Mouse (Mus musculus) liver, embryonic 14.5 days (tissue): ENCODE measurements around the gene Tmem40. TPM values are rescaled to one million over a fixed set of nuclear protein-coding genes. Genes with fewer than 3 reads are reported as not detected.

Experiments
- ATAC-seq: fragments of 200-750 bp; cut with Nextera tagmentation; 2 replicates; pipeline ENCODE4 v1.8.0; 2017; ENCODE audit warnings: moderate number of reproducible peaks, mild to moderate bottlenecking, moderate library complexity; ENCODE audit not compliant: insufficient read depth
- DNase-seq, 3 experiments: peaks; one replicate each; pipeline ENCODE4 v3.0.0-alpha.2; 2012 to 2013; ENCODE audit warnings: low read depth in 3 of 3, low spot score in 3 of 3
- H3K27ac ChIP-seq: fragments of 300-500 bp; sonication (generic); 2 replicates; pipeline ENCODE4 v1.5.1; 2014; ENCODE audit warnings: moderate library complexity, mild to moderate bottlenecking, control low read depth, inconsistent platforms
- H3K27me3 ChIP-seq: fragments of 300-500 bp; sonication (generic); 2 replicates; pipeline ENCODE4 v1.6.1; 2014; ENCODE audit warnings: mild to moderate bottlenecking, low read length, moderate library complexity; ENCODE audit not compliant: control insufficient read depth, insufficient read depth
- H3K36me3 ChIP-seq: fragments of 300-500 bp; sonication (generic); replicated peaks from 2 replicates; pipeline ENCODE4 v1.6.1; 2014; ENCODE audit warnings: low read depth; ENCODE audit not compliant: control insufficient read depth, insufficient read depth
- H3K4me1 ChIP-seq, 2 experiments: fragments of 200-500 bp in 1 of 2; fragments of 300-500 bp in 1 of 2; sonication (generic) in 1 of 2; replicated peaks; 2 replicates each; pipeline ENCODE4 v1.6.1; 2012 to 2014; ENCODE audit warnings: antibody characterized with exemption in 1 of 2, inconsistent platforms in 1 of 2, low read length in 1 of 2; ENCODE audit not compliant: control insufficient read depth in 2 of 2, insufficient read depth in 2 of 2
- H3K4me2 ChIP-seq: fragments of 300-500 bp; sonication (generic); 2 replicates; pipeline ENCODE4 v1.6.1; 2014; ENCODE audit warnings: low read depth, mild to moderate bottlenecking, control low read depth, moderate library complexity
- H3K4me3 ChIP-seq, 2 experiments: fragments of 200-500 bp in 1 of 2; fragments of 300-500 bp in 1 of 2; sonication (generic) in 1 of 2; 2 replicates each; pipeline ENCODE4 v1.5.1; 2012 to 2014; ENCODE audit warnings: low read depth in 2 of 2, low read length in 2 of 2, mild to moderate bottlenecking in 2 of 2, control low read depth in 1 of 2, inconsistent platforms in 1 of 2, moderate library complexity in 1 of 2; ENCODE audit not compliant: insufficient read depth in 1 of 2
- H3K9ac ChIP-seq: fragments of 300-500 bp; sonication (generic); replicated peaks from 2 replicates; pipeline ENCODE4 v1.6.1; 2014; ENCODE audit warnings: mild to moderate bottlenecking, control low read depth, moderate library complexity
- H3K9me3 ChIP-seq: fragments of 300-500 bp; sonication (generic); 2 replicates; pipeline ENCODE4 v1.6.1; 2016; ENCODE audit warnings: low read length, mixed read lengths; ENCODE audit not compliant: control insufficient read depth
- CTCF ChIP-seq: IDR thresholded peaks from 2 replicates; pipeline ENCODE4 v1.5.1; 2016; ENCODE audit warnings: antibody characterized with exemption, low read depth, control low read depth
- EP300 ChIP-seq: IDR thresholded peaks from 2 replicates; pipeline ENCODE4 v1.6.1; 2016; ENCODE audit warnings: antibody characterized with exemption, low read depth
- WGBS: fragments of 180-500 bp; shearing (Covaris S2); extraction: QIAGEN DNeasy Blood & Tissue Kit; methylation state at CpG from one replicate; pipeline ENCODE4 v1.1.7; 2014; ENCODE audit not compliant: insufficient replicate concordance; 5-methylcytosine and 5-hydroxymethylcytosine counted together
- polyA plus RNA-seq, 2 experiments: library from polyadenylated mRNA; depleted of rRNA in 1 of 2; stranded (reverse) in 1 of 2; unstranded in 1 of 2; fragments of >200 nt; fragmentation: Nextera tagmentation in 1 of 2; extraction: Ambion mirVana in 1 of 2; gene quantifications; 2 replicates each; pipeline versions ENCODE4 v1.2.1 to v1.2.3; 2012 to 2014

Tmem40 gene
- polyA plus RNA-seq, 2 experiments: 19.4 to 19.8 TPM

DNA sequence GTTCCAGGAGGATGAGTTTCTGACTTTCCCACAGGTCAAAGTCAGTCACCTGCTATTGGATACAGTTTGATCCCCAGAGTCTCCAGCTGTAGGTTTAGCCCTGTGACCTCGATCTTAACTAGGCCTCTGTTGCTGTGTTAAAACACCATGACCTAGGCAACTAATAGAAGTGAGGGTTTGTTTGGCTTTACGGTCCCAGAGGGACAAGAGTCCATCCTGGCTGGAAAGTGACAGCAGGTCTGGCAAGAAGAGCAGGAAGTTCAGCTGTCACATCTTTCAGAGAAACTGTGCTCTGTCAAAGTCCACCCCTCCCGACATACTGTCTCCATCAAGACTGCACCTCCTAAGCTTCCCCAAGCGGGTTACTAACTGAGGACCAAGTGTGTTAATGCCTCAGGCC, 8.6 kb upstream of the Tmem40 start:
- no peak for ATAC-seq
- WGBS: 55% methylated on average over 4 of the region's 4 CpGs

DNA sequence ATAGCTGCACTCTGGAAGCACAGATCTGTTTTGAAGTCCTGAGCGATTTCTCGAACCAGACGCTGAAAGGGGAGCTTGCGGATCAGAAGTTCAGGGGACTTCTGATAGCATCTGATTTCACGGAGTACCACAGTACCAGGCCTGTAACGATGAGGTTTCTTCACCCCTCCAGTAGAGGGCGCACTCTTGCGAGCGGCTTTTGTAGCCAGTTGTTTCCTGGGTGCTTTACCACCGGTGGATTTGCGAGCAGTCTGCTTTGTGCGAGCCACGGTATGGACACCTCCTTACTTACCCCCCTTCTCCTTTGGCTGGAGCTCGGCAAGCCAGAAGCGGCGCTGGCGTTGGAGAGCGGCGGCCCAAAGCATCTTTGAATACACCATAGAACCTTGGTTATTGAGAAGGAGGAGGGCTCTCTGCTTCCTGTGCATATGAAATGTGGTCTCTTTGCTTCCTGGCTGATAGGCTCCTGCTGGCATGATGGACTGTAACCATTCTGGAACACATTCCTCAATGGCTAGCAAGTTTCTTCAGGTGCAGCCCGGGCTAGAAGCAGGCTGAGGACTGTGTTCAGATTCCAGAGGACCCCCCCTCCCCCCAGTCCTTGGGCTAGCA, 8.0 kb upstream of the Tmem40 start:
- no peak for ATAC-seq
- no peak overlapping the region for H3K4me3 ChIP-seq
- no peak overlapping the region for H3K4me2 ChIP-seq
- H3K27ac ChIP-seq: no peak overlapping the region
- TF ChIP-seq CTCF (peak; percentile 68), EP300 (no peak)
- no peaks in the 10 kb centered on the region for H3K27me3 ChIP-seq
- no peaks in the 10 kb centered on the region for H3K36me3 ChIP-seq
- WGBS: 61% methylated on average over 20 of the region's 20 CpGs
- DNase-seq: no peak
- no peak overlapping the region for H3K9ac ChIP-seq
- peaks cover 3 to 13% of the 10 kb centered on the region in 2 experiments; a peak in 3 of 4 replicates for H3K4me1 ChIP-seq
- H3K9me3 ChIP-seq: no peaks in the 10 kb centered on the region

More for the DNA sequence above, 8.6 kb upstream of the Tmem40 start:
- no peaks in the 10 kb centered on the region for H3K9me3 ChIP-seq
- TF ChIP-seq CTCF: no peak
- TF ChIP-seq EP300: no peak
- no peak overlapping the region for H3K4me3 ChIP-seq
- no peaks in the 10 kb centered on the region for H3K36me3 ChIP-seq
- peaks cover 3 to 19% of the 10 kb centered on the region in 2 experiments; a peak in 3 of 4 replicates for H3K4me1 ChIP-seq
- no peak overlapping the region for H3K4me2 ChIP-seq
- H3K27ac ChIP-seq: no peak overlapping the region
- no peak overlapping the region for H3K9ac ChIP-seq
- no peaks in the 10 kb centered on the region for H3K27me3 ChIP-seq
- no peak for DNase-seq

- peaks cover 0 to 12% of the 10 kb centered on the region in 2 experiments; a peak in 3 of 4 replicates for H3K4me1 ChIP-seq
- no peaks in the 10 kb centered on the region for H3K27me3 ChIP-seq
- no peak for TF ChIP-seq EP300
- no peak for TF ChIP-seq CTCF
- H3K9me3 ChIP-seq: no peaks in the 10 kb centered on the region
- no peak overlapping the region for H3K4me3 ChIP-seq
- DNase-seq (no peak), ATAC-seq (peak; percentile 61; the same call in 1 of the 2 replicates)
- H3K27ac ChIP-seq: no peak overlapping the region
- 17% methylated on average over 4 of the region's 4 CpGs for WGBS
- no peak overlapping the region for H3K9ac ChIP-seq
- no peaks in the 10 kb centered on the region for H3K36me3 ChIP-seq
- H3K4me2 ChIP-seq: no peak overlapping the region
Observed at GRCm38 (mm10) chr6:115768207-115768606, 6.0 kb upstream of the Tmem40 start.

DNA sequence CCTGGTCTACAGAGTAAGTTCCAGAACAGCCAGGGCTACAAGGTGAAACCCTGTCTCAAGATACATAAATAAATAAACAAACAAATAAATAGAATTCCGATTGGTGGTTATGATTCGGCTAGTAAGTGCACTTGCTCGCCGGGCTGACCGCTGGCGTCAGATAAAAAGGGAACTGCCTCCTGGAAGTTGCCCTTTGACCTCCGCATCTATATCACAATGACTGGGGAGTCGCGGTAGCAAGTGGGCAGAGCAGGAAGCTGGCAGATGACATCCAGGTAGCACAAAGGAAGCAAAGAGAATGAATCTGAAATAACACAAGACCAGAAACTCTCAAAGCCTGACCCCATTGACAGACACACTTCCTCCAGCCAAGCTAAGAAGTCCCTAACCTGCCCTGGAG, 5.1 kb upstream of the Tmem40 start:
- no peak overlapping the region for H3K9ac ChIP-seq
- 16% methylated on average over 9 of the region's 9 CpGs for WGBS
- no peaks in the 10 kb centered on the region for H3K36me3 ChIP-seq
- no peak for DNase-seq
- no peak overlapping the region for H3K27ac ChIP-seq
- H3K4me2 ChIP-seq: no peak overlapping the region
- ATAC-seq: no peak
- no peaks in the 10 kb centered on the region for H3K27me3 ChIP-seq
- peaks cover 4 to 18% of the 10 kb centered on the region in 2 experiments for H3K4me1 ChIP-seq
- no peak for TF ChIP-seq EP300
- TF ChIP-seq CTCF: no peak
- H3K9me3 ChIP-seq: no peaks in the 10 kb centered on the region
- H3K4me3 ChIP-seq: no peak overlapping the region

- Histone ChIP-seq H3K4me2 (peak overlapping the region; percentile 14), H3K27me3 (no peaks in the 10 kb centered on the region), H3K4me1 (peaks cover 17 to 30% of the 10 kb centered on the region in 2 experiments), H3K4me3 (no peak overlapping the region), H3K9ac (no peak overlapping the region; the same call in 1 of the 2 replicates), H3K9me3 (no peaks in the 10 kb centered on the region), H3K36me3 (no peaks in the 10 kb centered on the region), H3K27ac (no peak overlapping the region)
- DNase-seq: no peak
- 6% methylated on average over 7 of the region's 7 CpGs for WGBS
- TF ChIP-seq CTCF (no peak), EP300 (no peak)
- peak; percentile 42 for ATAC-seq
Observed at GRCm38 (mm10) chr6:115764179-115764578, 2.0 kb upstream of the Tmem40 start.
